Mouse (Mus musculus) telencephalon, adult 2 months (tissue): ENCODE data around the gene Nova1.

ENCODE experiments used
- DNase-seq: peaks from one replicate; pipeline ENCODE4 v3.0.0-alpha.2; 2011; ENCODE audit warnings: low read depth, low spot score

Gene Nova1

GRCm38 (mm10) chr12:46818856-46819347, at the start of gene Nova1:
Nova1 (minus strand) TSS chr12:46818929.
- peak; percentile 44 for DNase-seq

DNA sequence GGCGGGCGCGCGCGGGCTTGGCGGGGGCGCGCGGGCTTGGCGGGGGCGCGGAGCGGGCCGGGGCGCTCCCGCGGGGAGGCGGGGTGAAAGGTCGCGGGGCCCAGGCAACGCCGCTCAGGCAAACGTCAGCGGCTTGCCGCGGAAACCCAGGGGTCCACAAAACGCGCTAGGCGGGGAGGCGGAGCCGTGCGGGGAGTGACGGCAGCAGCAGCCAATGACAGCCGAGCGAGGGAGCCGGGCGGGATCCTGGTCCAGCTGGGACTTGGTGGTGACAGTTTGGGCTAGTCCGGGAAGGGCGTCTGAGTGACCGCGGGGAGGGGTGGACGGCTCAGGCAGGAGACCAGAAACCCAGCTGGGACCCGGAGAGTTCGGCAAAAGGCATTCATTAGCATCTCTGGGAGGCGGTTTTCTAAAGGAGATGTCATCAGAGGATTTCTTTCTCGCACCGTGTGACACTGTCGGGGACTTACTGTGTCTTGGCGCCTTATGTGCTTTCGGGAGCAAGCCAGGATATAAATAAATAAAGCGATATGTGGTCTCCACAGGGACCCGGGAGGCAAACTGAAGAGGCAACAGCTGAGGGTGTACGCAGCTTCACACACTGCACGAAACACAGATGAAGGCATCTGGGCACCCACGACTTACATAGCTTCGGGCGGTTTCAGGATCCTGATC, 756 bp upstream of the Nova1 start:
- DNase-seq = peak; percentile 88

- DNase-seq = peak; percentile 29
These were observed 491 bp downstream of the Nova1 start for GRCm38 (mm10) chr12:46818021-46818855.

DNA sequence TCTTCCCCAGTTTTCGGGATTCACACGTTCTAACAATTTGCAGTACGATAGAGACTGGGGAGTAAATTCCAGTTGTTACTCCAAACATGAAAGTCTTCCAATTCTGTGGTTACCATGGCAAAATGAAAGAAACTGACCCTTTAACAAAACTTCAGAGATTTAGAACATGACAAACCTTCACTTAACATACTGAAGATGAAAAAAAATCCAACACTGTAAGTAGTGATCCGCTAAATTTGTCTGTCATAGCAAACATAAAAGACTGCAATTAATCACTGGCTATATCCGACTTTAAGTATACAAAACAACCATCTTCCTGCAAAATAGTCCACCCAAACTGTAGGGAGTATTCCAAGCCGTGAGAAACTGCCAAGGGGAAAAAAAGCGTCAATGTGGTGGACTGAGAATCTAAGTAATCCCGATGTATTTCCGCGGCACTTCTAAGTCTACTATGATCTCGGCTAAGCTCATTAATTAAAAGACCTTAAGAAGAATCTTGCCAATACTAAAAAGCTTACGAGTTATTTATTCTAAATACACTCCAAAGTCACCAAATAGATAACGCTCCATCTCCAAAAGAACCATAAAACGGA, 1.4 kb downstream of the Nova1 start:
- no peak for DNase-seq

DNA sequence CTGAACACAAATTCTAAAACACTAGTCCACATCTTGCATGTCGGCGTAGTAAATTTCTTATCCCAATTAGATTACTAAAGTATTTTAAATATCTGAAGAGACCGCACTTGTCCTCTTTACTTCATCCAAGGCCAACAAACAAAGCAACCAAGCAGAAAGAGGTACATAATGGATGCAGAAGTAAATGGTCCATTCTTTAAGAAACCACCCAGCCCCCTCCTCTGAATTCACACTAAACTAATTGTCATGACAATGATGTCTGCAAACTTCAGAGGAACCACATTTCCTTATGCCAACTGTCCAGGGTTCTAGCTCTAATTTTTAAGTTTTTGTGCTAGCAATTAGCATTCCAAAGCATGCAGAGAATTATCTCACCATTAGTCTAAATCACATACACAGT, 2.4 kb downstream of the Nova1 start:
- DNase-seq = no peak

DNA sequence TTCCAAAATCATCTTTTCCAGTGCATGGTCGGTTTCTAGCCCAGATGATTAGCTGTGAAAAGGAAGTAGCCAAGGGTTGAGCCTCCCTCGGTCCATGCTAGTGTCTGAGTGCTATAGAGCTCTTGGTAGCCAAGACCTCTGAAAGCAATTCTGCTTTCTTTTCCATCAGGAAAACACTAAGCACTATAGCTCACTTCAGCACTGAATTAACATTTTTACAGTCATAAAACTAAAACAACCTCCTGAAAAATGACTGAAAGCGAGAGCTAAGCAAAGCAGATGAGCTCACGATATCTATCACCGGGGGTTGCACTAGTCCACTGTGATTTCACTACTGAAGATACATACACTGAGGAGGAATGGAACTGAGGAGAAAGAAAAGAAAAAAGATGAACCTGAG, 3.0 kb downstream of the Nova1 start:
- DNase-seq = no peak

GRCm38 (mm10) chr12:46814820-46815219, 3.9 kb downstream of the Nova1 start:
- DNase-seq = no peak

- no peak for DNase-seq
These were observed 17.4 kb downstream of the Nova1 start for GRCm38 (mm10) chr12:46801311-46801710.

GRCm38 (mm10) chr12:46782301-46783280, 36.1 kb downstream of the Nova1 start:
- DNase-seq = peak; percentile 5

GRCm38 (mm10) chr12:46781481-46781880, 37.2 kb downstream of the Nova1 start:
- DNase-seq = no peak

DNA sequence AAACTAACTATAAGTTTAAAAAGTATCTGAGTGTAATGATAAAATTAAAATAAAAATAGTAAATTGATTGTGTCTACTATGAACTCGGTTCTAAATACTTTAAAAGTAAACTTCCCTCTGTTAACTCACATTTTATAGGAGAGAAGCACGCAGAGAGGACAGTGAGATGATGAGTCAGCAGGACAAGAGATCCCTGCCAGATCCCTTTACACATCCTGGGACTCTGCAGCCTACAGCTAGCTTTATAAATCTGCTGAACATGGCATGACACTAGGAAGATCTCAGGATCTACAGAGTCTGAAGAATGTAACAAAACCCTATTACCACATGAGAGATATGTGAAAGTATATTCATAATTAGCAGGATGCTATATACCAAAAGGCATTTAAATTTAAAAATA, 37.7 kb downstream of the Nova1 start:
- DNase-seq = no peak

DNA sequence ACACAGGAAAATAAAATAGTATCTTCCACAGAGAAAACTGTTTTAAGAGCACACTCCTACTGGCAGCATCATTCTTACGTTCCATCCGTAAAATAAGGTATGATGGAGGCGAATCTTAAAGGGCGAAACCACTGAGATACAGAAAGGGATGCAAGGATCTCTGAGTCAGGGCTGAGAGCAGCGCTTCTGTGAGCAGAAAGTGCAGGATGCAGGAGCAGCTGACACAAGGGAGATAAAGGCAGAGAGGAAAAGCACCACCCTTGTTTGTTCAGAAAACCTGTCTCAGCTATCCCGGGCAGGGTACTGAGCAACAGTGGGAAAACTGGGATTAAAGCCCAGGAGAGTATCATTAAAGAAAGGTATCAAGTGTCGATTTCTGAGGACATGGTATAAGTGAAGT, 59.3 kb downstream of the Nova1 start:
- no peak for DNase-seq

GRCm38 (mm10) chr12:46754325-46754848, 64.3 kb downstream of the Nova1 start:
- no peak for DNase-seq

GRCm38 (mm10) chr12:46753096-46753495, 65.6 kb downstream of the Nova1 start:
- DNase-seq = no peak

DNA sequence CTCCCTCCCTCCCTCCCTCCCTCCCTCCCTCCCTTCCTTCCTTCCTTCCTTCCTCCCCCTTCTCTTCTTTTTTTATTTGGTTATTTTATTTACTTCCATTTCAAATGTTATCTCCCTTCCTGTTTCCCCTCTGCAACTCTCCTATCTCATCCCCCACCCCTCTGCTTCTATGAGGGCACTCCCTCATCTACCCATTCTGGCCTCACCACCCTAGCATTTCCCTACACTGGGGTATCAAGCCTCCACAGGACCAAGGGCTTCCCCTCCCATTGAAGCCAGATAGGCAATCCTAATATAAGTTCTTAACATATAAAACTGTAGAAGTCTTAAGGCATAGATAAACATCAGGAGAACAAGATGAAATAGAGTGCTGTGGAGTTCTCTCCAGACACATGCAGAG, 85.5 kb downstream of the Nova1 start:
- no peak for DNase-seq

DNA sequence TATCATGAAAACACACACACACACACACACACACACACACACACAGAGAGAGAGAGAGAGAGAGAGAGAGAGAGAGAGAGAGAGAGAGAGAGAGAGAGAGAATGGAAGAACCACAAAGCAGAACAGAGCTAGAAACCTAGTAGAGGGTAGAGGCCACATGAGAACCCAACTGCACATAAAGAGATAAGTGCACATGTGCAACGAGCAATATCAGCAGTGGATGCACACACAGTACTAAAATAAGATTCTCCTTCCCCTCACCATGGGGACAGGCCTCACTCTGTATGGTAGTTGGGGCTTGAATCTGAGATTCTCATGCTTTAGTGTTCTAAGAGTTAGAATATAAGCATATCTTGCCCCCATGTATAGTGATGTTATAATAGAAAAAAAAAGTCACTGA, 86.8 kb downstream of the Nova1 start:
- no peak for DNase-seq

GRCm38 (mm10) chr12:46721914-46722313, 96.8 kb downstream of the Nova1 start:
- no peak for DNase-seq

DNA sequence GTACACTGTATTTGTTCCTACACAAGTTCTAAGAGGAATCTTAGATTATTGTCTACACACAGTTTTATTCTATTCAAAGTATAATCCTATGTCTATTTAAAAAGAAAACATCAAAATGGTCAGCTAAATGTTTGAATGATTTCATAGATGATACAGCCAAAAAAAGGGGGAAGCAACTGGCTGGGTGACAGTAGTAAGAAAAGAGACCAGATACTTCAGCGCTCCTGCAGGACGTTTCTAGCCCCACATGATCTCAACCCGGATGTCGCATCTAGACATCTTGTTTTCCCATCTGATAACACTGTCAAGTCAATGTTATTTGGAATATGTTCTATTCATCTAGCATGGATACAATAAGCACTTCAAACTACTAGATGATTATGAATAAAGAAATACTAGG, 99.7 kb downstream of the Nova1 start:
- no peak for DNase-seq

- no peak for DNase-seq
These were observed 108.6 kb downstream of the Nova1 start for GRCm38 (mm10) chr12:46710094-46710493.

- DNase-seq = no peak
These were observed 109.3 kb downstream of the Nova1 start for GRCm38 (mm10) chr12:46709475-46709874.

GRCm38 (mm10) chr12:46700202-46700601, 118.5 kb downstream of the Nova1 start:
- DNase-seq = no peak
